Mouse (Mus musculus) spleen, embryonic (tissue): ENCODE measurements around the gene 9130230L23Rik.
"Not testable (repeated sequence)": the region's sequence is repeated elsewhere in the genome, so short reads cannot be mapped to it uniquely, and the experiment has no call there.

Experiments
- CTCF ChIA-PET: fragments of 350-600 bp; sonication (Branson Sonifier 250); formaldehyde crosslinking; loops from one replicate; lab custom pipeline; 2022; lab: Charles Lee

9130230L23Rik gene

GRCm38 (mm10) chr5:66008245-66008967, 4.3 kb upstream of the 9130230L23Rik start:
- CTCF ChIA-PET = interaction anchor here (0.5 to 0.6 kb wide), 2 partner anchors 41 to 91 kb away, joined by 3 read pairs; no protein-coding TSS in a partner anchor

GRCm38 (mm10) chr5:66005041-66005678, 1.1 kb upstream of the 9130230L23Rik start:
- CTCF ChIA-PET = interaction anchor here (0.6 kb wide), 1 partner anchor 127 kb away, joined by 4 read pairs; no protein-coding TSS in a partner anchor

- CTCF ChIA-PET = no interaction called here
These were observed 2.9 kb downstream of the 9130230L23Rik start for GRCm38 (mm10) chr5:66001232-66001631.

- CTCF ChIA-PET = no interaction called here
These were observed 3.4 kb downstream of the 9130230L23Rik start for GRCm38 (mm10) chr5:66000567-66001125.

- CTCF ChIA-PET = no interaction called here
These were observed 4.0 kb downstream of the 9130230L23Rik start for GRCm38 (mm10) chr5:66000074-66000473.

- CTCF ChIA-PET = no interaction called here
These were observed 5.0 kb downstream of the 9130230L23Rik start for GRCm38 (mm10) chr5:65999106-65999505.

- CTCF ChIA-PET = no interaction called here
These were observed 6.3 kb downstream of the 9130230L23Rik start for GRCm38 (mm10) chr5:65997813-65998212.

- CTCF ChIA-PET = no interaction called here
These were observed 9.4 kb downstream of the 9130230L23Rik start for GRCm38 (mm10) chr5:65994643-65995042.

- CTCF ChIA-PET = no interaction called here
These were observed 12.9 kb downstream of the 9130230L23Rik start for GRCm38 (mm10) chr5:65991191-65991590.

- CTCF ChIA-PET = not testable (repeated sequence)
These were observed 17.1 kb downstream of the 9130230L23Rik start for GRCm38 (mm10) chr5:65987004-65987403.

GRCm38 (mm10) chr5:65986426-65986825, 17.7 kb downstream of the 9130230L23Rik start:
- CTCF ChIA-PET = interaction anchor here (0.6 kb wide), 1 partner anchor 9 kb away, joined by 3 read pairs; no protein-coding TSS in a partner anchor

- CTCF ChIA-PET = no interaction called here
These were observed 28.4 kb downstream of the 9130230L23Rik start for GRCm38 (mm10) chr5:65975731-65976130.

GRCm38 (mm10) chr5:65973189-65973588, 30.9 kb downstream of the 9130230L23Rik start:
- CTCF ChIA-PET = no interaction called here

- CTCF ChIA-PET = interaction anchor here (0.7 kb wide), 1 partner anchor 8 kb away, joined by 3 read pairs; no protein-coding TSS in a partner anchor
These were observed 36.1 kb downstream of the 9130230L23Rik start for GRCm38 (mm10) chr5:65968004-65968403.

- CTCF ChIA-PET = interaction anchor here (0.7 kb wide), 1 partner anchor 42 kb away, joined by 3 read pairs; no protein-coding TSS in a partner anchor
These were observed 37.0 kb downstream of the 9130230L23Rik start for GRCm38 (mm10) chr5:65967091-65967490.

- CTCF ChIA-PET = interaction anchor here (0.6 kb wide), 1 partner anchor 69 kb away, joined by 7 read pairs; no protein-coding TSS in a partner anchor
These were observed 38.3 kb downstream of the 9130230L23Rik start for GRCm38 (mm10) chr5:65965771-65966279.

- CTCF ChIA-PET = no interaction called here
These were observed 40.8 kb downstream of the 9130230L23Rik start for GRCm38 (mm10) chr5:65963291-65963690.

GRCm38 (mm10) chr5:65960597-65960950, 43.5 kb downstream of the 9130230L23Rik start:
- CTCF ChIA-PET = no interaction called here

- CTCF ChIA-PET = interaction anchor here (0.6 kb wide), 1 partner anchor 8 kb away, joined by 3 read pairs; no protein-coding TSS in a partner anchor
These were observed 44.0 kb downstream of the 9130230L23Rik start for GRCm38 (mm10) chr5:65959893-65960596.

- CTCF ChIA-PET = no interaction called here
These were observed 45.5 kb downstream of the 9130230L23Rik start for GRCm38 (mm10) chr5:65958597-65958996.
